Mouse (Mus musculus) hindbrain, postnatal 0 days (tissue): ENCODE measurements around the gene Gm4131. TPM values are rescaled to one million over a fixed set of nuclear protein-coding genes. Genes with fewer than 3 reads are reported as not detected.

Experiments
- ATAC-seq: fragments of 200-750 bp; cut with Nextera tagmentation; 2 replicates; pipeline ENCODE4 v1.8.0; 2017; ENCODE audit warnings: mild to moderate bottlenecking, moderate TSS enrichment, moderate library complexity
- DNase-seq: peaks from one replicate; pipeline ENCODE4 v3.0.0-alpha.2; 2015; ENCODE audit warnings: low spot score
- H3K27ac ChIP-seq: fragments of 300-500 bp; sonication (generic); 2 replicates; pipeline ENCODE4 v1.5.1; 2014; ENCODE audit warnings: mild to moderate bottlenecking
- H3K27me3 ChIP-seq: fragments of 300-500 bp; sonication (generic); 2 replicates; pipeline ENCODE4 v1.6.1; 2014; ENCODE audit warnings: low read length, mixed read lengths; ENCODE audit not compliant: insufficient read depth
- H3K36me3 ChIP-seq: fragments of 300-500 bp; sonication (generic); 2 replicates; pipeline ENCODE4 v1.6.1; 2014; ENCODE audit warnings: low read length, mixed read lengths; ENCODE audit not compliant: insufficient read depth
- H3K4me1 ChIP-seq: fragments of 300-500 bp; sonication (generic); 2 replicates; pipeline ENCODE4 v1.6.1; 2014; ENCODE audit warnings: antibody characterized with exemption, low read length, mixed read lengths; ENCODE audit not compliant: insufficient read depth
- H3K4me2 ChIP-seq: fragments of 300-500 bp; sonication (generic); 2 replicates; pipeline ENCODE4 v1.6.1; 2014; ENCODE audit warnings: low read depth, mild to moderate bottlenecking, low read length, moderate library complexity, mixed read lengths
- H3K4me3 ChIP-seq: fragments of 300-500 bp; sonication (generic); 2 replicates; pipeline ENCODE4 v1.5.1; 2014; ENCODE audit warnings: low read length
- H3K9ac ChIP-seq: fragments of 300-500 bp; sonication (generic); replicated peaks from 2 replicates; pipeline ENCODE4 v1.6.1; 2014; ENCODE audit warnings: mild to moderate bottlenecking, low read length, moderate library complexity, mixed read lengths
- H3K9me3 ChIP-seq: fragments of 300-500 bp; sonication (generic); 2 replicates; pipeline ENCODE4 v1.6.1; 2016; ENCODE audit warnings: low read length, mixed read lengths
- CTCF ChIP-seq: IDR thresholded peaks from 2 replicates; pipeline ENCODE4 v1.5.1; 2016; ENCODE audit warnings: antibody characterized with exemption, control low read depth, low read depth
- whole genome bisulfite sequencing: fragments of 180-500 bp; shearing (Covaris S2); extraction: QIAGEN DNeasy Blood & Tissue Kit; methylation state at CpG from one replicate; pipeline ENCODE4 v1.1.7; 2014; 5-methylcytosine and 5-hydroxymethylcytosine counted together
- polyA plus RNA-seq: library from polyadenylated mRNA; unstranded; fragments of >200 nt; fragmentation: Nextera tagmentation; extraction: Ambion mirVana; gene quantifications from 2 replicates; pipeline ENCODE4 v1.2.1, GENCODE M21; 2015
- total RNA-seq: library from RNA; depleted of rRNA; stranded (reverse); fragments of >200 nt; gene quantifications from 2 replicates; pipeline ENCODE4 v1.2.3, GENCODE M21; 2014

Gene Gm4131
- total and polyA plus RNA-seq, 2 experiments from 2014 or later, result 0.25 TPM; not detected in 1

GRCm38 (mm10) chr14:62569463-62569862 is 2.7 kb upstream of the Gm4131 start:
- Histone ChIP-seq H3K4me1 (no peaks in the 10 kb centered on the region), H3K27ac (no peak overlapping the region), H3K36me3 (no peaks in the 10 kb centered on the region; the same call in 1 of the 2 replicates), H3K27me3 (no peaks in the 10 kb centered on the region), H3K4me2 (no peak overlapping the region), H3K9me3 (no peaks in the 10 kb centered on the region), H3K4me3 (no peak overlapping the region), H3K9ac (no peak overlapping the region)
- no peak for TF ChIP-seq CTCF
- DNase-seq (no peak), ATAC-seq (no peak)
- 91% methylated on average over 5 of the region's 5 CpGs for WGBS

- no peaks in the 10 kb centered on the region; the same call in 1 of the 2 replicates for H3K36me3 ChIP-seq
- no peak for TF ChIP-seq CTCF
- WGBS, result 50% methylated on average over 7 of the region's 7 CpGs
These were observed 3.0 kb downstream of the Gm4131 start for GRCm38 (mm10) chr14:62563679-62564078.

GRCm38 (mm10) chr14:62561875-62562748 is 4.6 kb downstream of the Gm4131 start:
- WGBS, result 24% methylated on average over 17 of the region's 17 CpGs
- peak; percentile 73 for ATAC-seq
- Histone ChIP-seq H3K9me3 (no peaks in the 10 kb centered on the region), H3K27ac (peak overlapping the region; percentile 64), H3K4me2 (peak overlapping the region; percentile 40), H3K36me3 (no peaks in the 10 kb centered on the region), H3K9ac (no peak overlapping the region), H3K27me3 (no peaks in the 10 kb centered on the region), H3K4me1 (peaks cover 20% of the 10 kb centered on the region), H3K4me3 (no peak overlapping the region)
- TF ChIP-seq CTCF, result peak; percentile 55
- peak; percentile 73 for DNase-seq

More at GRCm38 (mm10) chr14:62563679-62564078, 3.0 kb downstream of the Gm4131 start:
- no peak overlapping the region for H3K27ac ChIP-seq
- H3K27me3 ChIP-seq, result no peaks in the 10 kb centered on the region
- H3K4me2 ChIP-seq, result no peak overlapping the region
- no peaks in the 10 kb centered on the region for H3K9me3 ChIP-seq
- no peak overlapping the region for H3K9ac ChIP-seq
- no peak overlapping the region for H3K4me3 ChIP-seq
- H3K4me1 ChIP-seq, result peaks cover 10% of the 10 kb centered on the region
- ATAC-seq (no peak), DNase-seq (no peak)

- ATAC-seq (no peak), DNase-seq (no peak)
- peak overlapping the region; percentile 87 for H3K4me2 ChIP-seq
- peak overlapping the region; percentile 80 for H3K4me3 ChIP-seq
- no peak overlapping the region for H3K9ac ChIP-seq
- WGBS, result 81% methylated on average over 3 of the region's 3 CpGs
- H3K36me3 ChIP-seq, result no peaks in the 10 kb centered on the region
- H3K27me3 ChIP-seq, result no peaks in the 10 kb centered on the region
- TF ChIP-seq CTCF, result no peak
- no peak overlapping the region for H3K27ac ChIP-seq
- H3K4me1 ChIP-seq, result peaks cover 30% of the 10 kb centered on the region
- no peaks in the 10 kb centered on the region for H3K9me3 ChIP-seq
These were observed 9.6 kb downstream of the Gm4131 start for GRCm38 (mm10) chr14:62557111-62557510.

GRCm38 (mm10) chr14:62555840-62556810 is 10.6 kb downstream of the Gm4131 start:
- peak; percentile 32 for DNase-seq
- WGBS, result 7% methylated on average over 38 of the region's 38 CpGs

GRCm38 (mm10) chr14:62555309-62555829 is 11.4 kb downstream of the Gm4131 start, which contains the start of gene Fam124a:
Fam124a (plus strand) TSS chr14:62555737.
- peak; percentile 95 for ATAC-seq
- peak within 1 kb of the TSS; percentile 69 for H3K27ac ChIP-seq
- no peak for TF ChIP-seq CTCF
- DNase-seq, result peak; percentile 95
- no peaks in the 10 kb centered on the region for H3K27me3 ChIP-seq
- H3K9ac ChIP-seq, result peak within 1 kb of the TSS; percentile 78
- no peaks in the 10 kb centered on the region for H3K9me3 ChIP-seq
- peaks cover 24% of the 10 kb centered on the region for H3K4me1 ChIP-seq
- peak within 1 kb of the TSS; percentile 80 for H3K4me3 ChIP-seq
- peak within 1 kb of the TSS; percentile 87 for H3K4me2 ChIP-seq
- WGBS, result under 1% methylated on average over 51 of the region's 51 CpGs
- no peaks in the 10 kb centered on the region for H3K36me3 ChIP-seq

More at GRCm38 (mm10) chr14:62555840-62556810, 10.6 kb downstream of the Gm4131 start:
- Histone ChIP-seq H3K4me1 (peaks cover 24% of the 10 kb centered on the region), H3K4me3 (peak overlapping the region; percentile 80), H3K9ac (peak overlapping the region; percentile 78), H3K27me3 (no peaks in the 10 kb centered on the region), H3K36me3 (no peaks in the 10 kb centered on the region), H3K27ac (peak overlapping the region; percentile 69), H3K4me2 (peak overlapping the region; percentile 87), H3K9me3 (no peaks in the 10 kb centered on the region)
- ATAC-seq, result peak; percentile 39
- no peak for TF ChIP-seq CTCF
